In genomic region chr12:27062061-27062461, GRCm38 (mm10) we compare ENCODE assay signal across 8 mouse cellular contexts.
DNase-seq lines count a peak whose midpoint lies in the region; ATAC-seq lines count a peak whose summit lies in the region.

No protein-coding gene starts in this region.

- H3K4me2 ChIP-seq in hindbrain, embryonic 16.5 days (ENCODE audit: low read length): peak overlapping the region; percentile 61
- peak overlapping the region; percentile 37 for H3K4me2 ChIP-seq in liver, embryonic 16.5 days (ENCODE audit: low read depth, low read length)
- peak overlapping the region; percentile 53 for H3K4me2 ChIP-seq in stomach, embryonic 14.5 days (replicated peaks; ENCODE audit: low read depth, low read length)

- H3K27ac ChIP-seq in hindbrain, embryonic 16.5 days (ENCODE audit: low read depth, low read length): peak overlapping the region; percentile 96
- H3K27ac ChIP-seq in liver, embryonic 16.5 days (ENCODE audit: low read length): no peak overlapping the region
- H3K27ac ChIP-seq in stomach, embryonic 14.5 days (ENCODE audit: low read length): no peak overlapping the region

- no peaks in the 10 kb centered on the region for H3K9me3 ChIP-seq in hindbrain, embryonic 16.5 days (ENCODE audit: control insufficient read depth, low read length)
- no peaks in the 10 kb centered on the region for H3K9me3 ChIP-seq in liver, embryonic 16.5 days (replicated peaks; ENCODE audit: control insufficient read depth, low read length)
- no peaks in the 10 kb centered on the region for H3K9me3 ChIP-seq in stomach, embryonic 14.5 days (ENCODE audit: control insufficient read depth, low read depth, low read length)

- H3K9ac ChIP-seq in hindbrain, embryonic 16.5 days (ENCODE audit: low read depth, low read length): peak overlapping the region; percentile 66
- no peak overlapping the region for H3K9ac ChIP-seq in liver, embryonic 16.5 days (ENCODE audit: low read depth, low read length)
- H3K9ac ChIP-seq in stomach, embryonic 14.5 days (replicated peaks; ENCODE audit: low read depth, low read length): no peak overlapping the region

- H3K4me1 ChIP-seq in hindbrain, embryonic 16.5 days (ENCODE audit: control insufficient read depth, insufficient read depth, low read depth, low read length): peaks cover 52% of the 10 kb centered on the region
- no peaks in the 10 kb centered on the region for H3K4me1 ChIP-seq in liver, embryonic 16.5 days (ENCODE audit: control insufficient read depth, low read depth, low read length)
- H3K4me1 ChIP-seq in stomach, embryonic 14.5 days (ENCODE audit: control insufficient read depth, insufficient read depth, low read length): peaks cover 15% of the 10 kb centered on the region

- no peaks in the 10 kb centered on the region for H3K36me3 ChIP-seq in hindbrain, embryonic 16.5 days (ENCODE audit: control insufficient read depth, insufficient read depth, low read length)
- H3K36me3 ChIP-seq in liver, embryonic 16.5 days (ENCODE audit: control insufficient read depth, insufficient read depth): no peaks in the 10 kb centered on the region
- H3K36me3 ChIP-seq in stomach, embryonic 14.5 days (ENCODE audit: control insufficient read depth, insufficient read depth, low read length): no peaks in the 10 kb centered on the region

- ATAC-seq in hindbrain, embryonic 16.5 days: peak; percentile 80
- no peak for ATAC-seq in liver, embryonic 16.5 days (ENCODE audit: low read depth)
- ATAC-seq in stomach, embryonic 14.5 days (ENCODE audit: insufficient number of reproducible peaks, insufficient read depth, low FRiP score, low read depth): no peak

- WGBS in hindbrain, embryonic 16.5 days: under 1% methylated on average over 10 of the region's 10 CpGs
- WGBS in liver, embryonic 16.5 days (ENCODE audit: insufficient replicate concordance): 1% methylated on average over 10 of the region's 10 CpGs
- 4% methylated on average over 10 of the region's 10 CpGs for WGBS in stomach, embryonic 14.5 days

- DNase-seq in adrenal gland, postnatal 10 days: peak; percentile 26
- DNase-seq in adrenal gland, adult 18-20 months (ENCODE audit: low spot score in 2 of 2): no peak
- DNase-seq in ovary, postnatal 36 days (ENCODE audit: low spot score): peak; percentile 6
- DNase-seq in ovary, adult 18-20 months (ENCODE audit: low spot score): no peak
- no peak for DNase-seq in thymus, adult 18-20 months

- no peaks in the 10 kb centered on the region for H3K27me3 ChIP-seq in hindbrain, embryonic 16.5 days (replicated peaks; ENCODE audit: control insufficient read depth, insufficient read depth, low read length)
- no peaks in the 10 kb centered on the region for H3K27me3 ChIP-seq in liver, embryonic 16.5 days (ENCODE audit: control insufficient read depth, insufficient read depth, low read depth, low read length)
- no peaks in the 10 kb centered on the region for H3K27me3 ChIP-seq in stomach, embryonic 14.5 days (ENCODE audit: control insufficient read depth, insufficient read depth, low read length)

- peak overlapping the region; percentile 28 for H3K4me3 ChIP-seq in hindbrain, embryonic 16.5 days (ENCODE audit: low read length)
- no peak overlapping the region for H3K4me3 ChIP-seq in liver, embryonic 16.5 days (ENCODE audit: low read depth, low read length)
- H3K4me3 ChIP-seq in stomach, embryonic 14.5 days (ENCODE audit: low read depth, low read length): peak overlapping the region; percentile 22

Comparison
In these comparisons a context has a peak if more than half of its experiments do, and no peak if none do; other contexts are left out.
1. DNase-seq: peak in adrenal gland, postnatal 10 days (single experiment) and ovary, postnatal 36 days (single experiment); none in adrenal gland, adult 18-20 months (0 of 2), ovary, adult 18-20 months (single experiment) and thymus, adult 18-20 months (0 of 2).
2. Peak in every context shown above with its lines, with median percentiles within 50 percentile points of each other: H3K4me2 ChIP-seq.